Mouse (Mus musculus) thymus, postnatal 0 days (tissue): ENCODE results near the gene Rab3ip. TPM values are rescaled to one million over a fixed set of nuclear protein-coding genes. Genes with fewer than 3 reads are reported as not detected.

Experiments
- DNase-seq: peaks from one replicate; pipeline ENCODE4 v3.0.0-alpha.2; 2015; ENCODE audit warnings: low spot score
- polyA plus RNA-seq: library from polyadenylated mRNA; unstranded; fragments of >200 nt; fragmentation: Nextera tagmentation; extraction: Ambion mirVana; gene quantifications from 2 replicates; pipeline ENCODE4 v1.2.1, GENCODE M21; 2015

Gene Rab3ip
- polyA plus RNA-seq, 1 experiment from 2014 or later, result 22.5 TPM

DNA sequence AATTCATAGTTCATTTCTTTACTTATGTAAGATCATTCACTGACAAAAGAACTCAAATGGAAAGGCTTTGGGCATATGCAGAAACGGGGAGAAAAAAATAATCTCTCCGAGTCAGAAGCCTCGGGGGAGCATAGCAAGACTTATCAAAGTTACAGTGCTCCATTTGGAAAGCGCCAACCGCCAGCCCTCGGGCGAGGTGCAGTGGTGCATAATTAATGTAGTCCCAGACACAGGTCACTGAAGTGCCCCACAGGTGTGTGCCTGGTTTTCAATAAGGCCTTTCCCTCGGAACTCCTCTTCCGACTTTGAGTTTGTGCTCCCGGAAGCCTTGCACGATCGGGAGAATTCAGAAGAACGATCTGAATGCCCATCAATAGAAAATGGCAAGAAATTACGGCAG is 11.6 kb upstream of the Rab3ip start:
- no peak for DNase-seq

DNA sequence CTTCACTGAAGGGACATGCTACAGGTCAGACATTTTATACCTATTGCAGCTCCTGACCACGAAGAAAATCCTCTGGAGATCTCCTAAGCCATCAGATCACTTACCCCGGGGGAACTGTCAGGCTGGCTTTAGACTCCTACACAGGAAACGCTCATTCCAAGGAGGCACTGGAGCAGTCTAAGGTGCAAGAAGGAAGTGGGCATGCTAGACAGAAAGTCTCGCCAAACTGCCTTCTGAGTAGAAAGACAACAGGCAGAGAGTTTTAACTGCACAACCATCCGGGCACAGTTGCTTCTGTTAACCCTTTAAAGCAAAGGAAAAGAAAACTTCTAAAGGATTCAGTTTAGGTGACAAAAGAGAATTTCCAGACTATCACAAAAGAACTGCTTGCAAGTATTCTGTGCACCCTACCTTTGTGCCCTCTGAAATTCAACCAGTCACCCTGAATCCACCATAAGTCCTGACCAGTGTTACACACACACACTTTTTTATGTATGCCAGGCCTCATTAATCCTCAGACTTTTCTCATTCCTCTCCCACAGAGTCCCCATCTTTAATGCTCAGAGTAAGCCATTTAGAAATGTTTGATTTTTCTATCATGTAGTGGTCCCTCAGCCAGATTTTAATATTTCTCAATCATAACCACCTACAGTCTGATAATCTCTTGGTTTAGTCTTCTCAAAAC is 7.4 kb upstream of the Rab3ip start:
- DNase-seq, result no peak

DNA sequence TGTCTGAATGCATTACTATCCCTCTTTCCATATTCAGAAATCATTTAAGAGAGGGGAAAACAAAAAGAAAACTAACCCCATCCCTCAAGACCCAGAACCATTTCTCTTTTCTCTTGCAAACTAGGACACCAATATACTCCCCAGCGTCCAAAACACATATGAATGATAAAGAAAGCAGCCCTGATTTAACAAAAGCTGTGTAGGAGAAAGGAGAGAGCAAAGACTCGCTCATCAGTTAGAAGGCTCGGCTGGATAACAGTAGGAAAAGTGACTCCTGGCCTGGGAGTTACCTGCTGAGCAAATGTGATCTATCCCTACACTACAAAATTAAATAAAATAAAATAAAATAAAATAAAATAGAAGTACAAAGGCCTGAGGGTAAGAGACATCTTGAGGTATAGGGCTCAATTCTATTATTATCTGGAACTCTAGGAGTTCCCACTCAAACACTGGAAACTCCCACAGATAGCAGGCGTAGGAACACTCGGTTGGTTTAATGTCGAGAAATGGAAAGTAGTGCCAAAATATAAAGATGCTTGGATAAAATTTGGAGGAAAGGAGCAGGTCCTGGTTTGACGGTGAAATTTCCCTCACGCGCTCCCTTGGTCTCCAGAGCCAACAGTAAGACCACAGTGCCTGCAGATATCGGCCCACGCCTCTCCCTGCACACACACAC is 6.1 kb upstream of the Rab3ip start:
- DNase-seq, result no peak

DNA sequence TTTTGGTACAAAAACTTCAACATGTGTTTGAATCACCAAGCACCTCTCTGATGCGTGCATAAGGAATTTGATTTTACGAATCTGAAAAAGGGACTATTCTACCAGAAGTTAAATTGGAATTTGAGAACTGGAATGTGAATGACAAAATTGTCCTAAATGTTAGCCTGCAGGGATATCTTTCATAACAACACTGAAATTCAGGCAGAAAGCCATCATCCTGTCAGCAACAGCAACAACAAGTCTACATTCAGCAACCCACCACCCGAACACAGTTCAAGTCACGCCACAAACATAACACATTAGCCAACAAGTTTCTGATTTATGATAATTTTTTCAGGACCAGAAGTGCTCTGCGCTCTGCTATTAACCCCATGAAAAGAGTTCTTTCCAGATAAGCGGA is 4.6 kb upstream of the Rab3ip start:
- no peak for DNase-seq

DNA sequence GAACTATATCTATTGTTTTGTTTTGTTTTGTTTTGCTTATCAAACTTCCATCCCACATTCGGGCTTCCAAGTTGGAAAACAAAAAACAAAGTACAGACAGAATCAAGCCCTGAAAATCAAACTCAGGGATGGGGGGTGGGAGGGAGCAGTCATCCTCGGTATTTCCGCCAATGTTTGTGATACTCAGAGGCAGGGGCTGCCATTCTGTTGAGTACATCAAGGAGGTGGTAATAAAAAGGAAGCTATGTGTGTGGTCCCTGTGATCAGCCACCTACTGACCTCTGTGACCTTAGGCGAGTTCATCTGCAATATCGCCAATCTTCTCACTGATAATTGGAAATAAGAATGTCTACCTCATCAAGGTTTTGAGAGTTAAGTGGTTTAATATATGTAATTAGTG is 317 bp upstream of the Rab3ip start:
- peak; percentile 12 for DNase-seq

GRCm38 (mm10) chr10:116949111-116950008 is 1.2 kb downstream of the Rab3ip start:
- DNase-seq, result no peak

- DNase-seq, result no peak
Measured at GRCm38 (mm10) chr10:116948414-116948813, 2.2 kb downstream of the Rab3ip start.

GRCm38 (mm10) chr10:116944940-116945339 is 5.6 kb downstream of the Rab3ip start:
- no peak for DNase-seq

DNA sequence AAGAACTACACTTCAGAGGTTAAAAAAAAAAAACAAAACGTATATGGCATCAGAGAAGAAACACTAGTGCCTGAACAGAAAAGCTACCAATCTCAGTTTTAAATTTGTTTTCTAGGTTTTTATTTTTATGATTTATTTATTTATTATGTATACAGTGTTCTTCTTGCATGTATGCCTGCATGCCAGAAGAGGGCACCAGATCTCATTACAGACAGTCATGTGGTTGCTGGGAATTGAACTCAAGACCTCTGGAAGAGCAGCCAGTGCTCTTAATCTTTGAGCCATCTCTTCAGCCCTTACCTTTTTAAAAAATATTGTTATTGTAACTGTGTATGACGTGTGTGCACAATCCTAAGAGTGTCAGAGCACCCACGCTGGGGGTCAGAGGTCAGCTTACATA is 6.4 kb downstream of the Rab3ip start:
- DNase-seq, result no peak

DNA sequence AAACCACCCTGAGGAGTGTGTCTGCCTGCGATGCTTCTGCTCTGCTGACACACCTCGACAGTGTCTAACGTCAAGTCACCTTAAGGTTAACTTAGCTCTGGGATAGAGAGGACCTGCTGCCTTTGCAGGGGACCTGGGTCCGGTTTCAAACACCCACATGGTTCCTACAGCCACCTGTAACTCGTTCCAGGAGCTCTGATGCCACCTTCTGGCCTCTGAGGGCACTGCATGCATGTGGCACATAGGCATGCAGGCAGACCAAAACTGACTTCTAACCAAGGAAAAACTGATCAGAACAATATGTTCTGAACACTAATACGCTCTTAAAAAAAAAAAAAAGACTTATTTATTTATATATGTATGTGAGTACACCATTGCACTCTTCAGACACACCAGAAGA is 7.5 kb downstream of the Rab3ip start:
- no peak for DNase-seq

DNA sequence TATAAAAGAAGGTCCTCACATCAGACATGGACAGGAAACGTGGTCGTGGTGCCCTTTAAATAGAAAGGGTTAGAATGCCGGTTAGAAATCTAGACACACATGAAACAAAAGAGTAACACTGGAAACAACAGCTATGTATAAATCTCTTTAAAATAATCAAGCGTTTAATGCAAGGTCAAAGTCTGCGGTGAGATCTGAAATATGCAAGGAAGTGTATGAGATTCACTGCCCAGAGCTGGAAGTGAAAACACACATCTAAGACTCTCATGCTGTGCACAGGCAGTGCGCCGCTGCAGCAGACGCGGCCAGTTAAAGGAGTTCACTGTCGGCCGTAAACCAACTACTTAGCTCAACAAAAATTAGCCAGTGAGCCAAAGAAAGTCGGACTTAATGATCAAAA is 15.5 kb downstream of the Rab3ip start:
- DNase-seq, result no peak

DNA sequence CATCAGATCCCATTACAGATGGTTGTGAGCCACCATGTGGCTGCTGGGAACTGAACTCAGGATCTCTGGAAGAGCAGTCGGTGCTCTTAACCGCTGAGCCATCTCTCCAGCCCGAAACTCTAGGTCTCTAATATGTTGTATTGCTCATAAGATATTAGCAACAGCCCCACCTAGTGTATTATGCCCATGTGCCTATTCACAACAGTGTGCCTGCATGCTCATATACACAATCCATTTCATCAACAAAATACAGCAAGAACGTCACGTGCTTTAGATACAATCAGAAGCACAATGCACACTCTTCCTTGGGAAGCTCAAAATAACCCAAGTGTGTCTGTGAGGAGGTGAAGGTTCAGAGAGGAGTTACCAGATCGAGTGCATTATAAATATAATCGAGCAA is 16.8 kb downstream of the Rab3ip start:
- DNase-seq, result no peak

DNA sequence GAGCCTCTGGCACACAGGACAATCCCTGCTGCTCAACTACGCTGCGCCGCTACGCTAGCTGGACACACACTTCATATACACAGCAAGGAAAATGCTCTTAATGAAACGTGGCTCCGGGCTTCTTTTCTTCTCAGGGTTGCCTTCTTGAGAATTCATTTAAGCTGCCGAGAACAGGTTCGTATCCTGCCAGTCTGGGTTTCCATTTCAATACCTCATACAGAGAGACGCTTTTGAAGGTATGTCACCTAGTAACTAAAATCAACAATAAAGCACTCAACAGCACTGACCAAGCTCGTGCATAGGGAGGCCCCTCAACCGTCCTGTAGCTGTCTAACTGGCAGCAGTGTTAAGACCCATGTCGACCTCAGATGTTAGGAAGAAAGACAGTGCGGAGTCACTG is 18.2 kb downstream of the Rab3ip start:
- DNase-seq, result no peak

DNA sequence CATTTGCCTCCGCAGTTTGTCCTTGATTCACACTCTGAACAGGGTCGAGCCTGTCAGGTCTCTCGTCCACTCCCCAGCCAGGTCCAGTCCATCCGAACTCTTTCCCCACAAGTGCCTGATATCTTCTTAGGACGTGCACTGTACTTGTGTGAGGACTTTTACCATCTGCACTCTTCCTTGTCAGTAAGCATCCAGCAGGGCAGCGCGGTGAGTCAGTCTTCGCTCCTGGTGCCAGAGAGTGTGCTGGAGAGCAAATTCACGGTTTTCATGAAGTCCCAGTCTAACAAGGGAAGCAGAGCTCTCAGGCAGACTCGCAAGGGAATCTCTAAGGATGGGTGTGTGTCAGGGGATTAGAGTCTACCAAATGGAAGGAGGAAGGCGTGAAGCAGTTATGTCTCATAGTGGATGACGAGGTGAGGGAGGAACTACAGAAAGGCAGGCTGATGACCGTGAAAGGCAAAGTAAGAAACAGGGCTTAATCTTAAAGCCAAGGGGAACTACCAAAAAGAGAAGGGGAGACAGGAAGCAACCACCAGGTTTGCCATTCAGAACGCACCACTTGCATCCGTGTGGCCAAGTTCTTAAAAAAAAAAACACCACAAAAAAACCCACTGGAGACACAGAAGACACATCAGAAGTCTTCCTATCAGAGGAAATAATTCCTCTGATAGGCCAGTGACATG is 18.9 kb downstream of the Rab3ip start:
- DNase-seq, result no peak

DNA sequence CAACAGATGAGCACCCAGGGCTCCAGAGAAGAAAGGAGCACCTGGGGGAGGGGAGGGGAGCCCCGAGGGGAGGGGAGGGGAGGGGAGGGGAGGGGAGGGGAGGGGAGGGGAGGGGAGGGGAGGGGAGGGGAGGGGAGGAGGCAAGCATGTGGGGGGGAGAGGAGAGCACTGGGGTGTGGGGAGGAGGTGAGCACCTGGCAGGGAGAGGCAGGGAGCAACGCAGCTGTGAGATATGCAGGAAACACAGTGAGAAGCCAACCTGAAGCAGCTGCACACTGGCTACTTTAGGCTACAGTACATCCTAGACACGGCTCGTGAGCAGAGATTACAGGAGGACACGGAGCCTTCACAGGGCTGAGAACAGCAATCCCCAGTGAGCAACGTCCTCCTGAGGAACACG is 19.6 kb downstream of the Rab3ip start:
- peak; percentile 81 for DNase-seq

GRCm38 (mm10) chr10:116930506-116930905 is 20.1 kb downstream of the Rab3ip start:
- DNase-seq, result peak; percentile 75

DNA sequence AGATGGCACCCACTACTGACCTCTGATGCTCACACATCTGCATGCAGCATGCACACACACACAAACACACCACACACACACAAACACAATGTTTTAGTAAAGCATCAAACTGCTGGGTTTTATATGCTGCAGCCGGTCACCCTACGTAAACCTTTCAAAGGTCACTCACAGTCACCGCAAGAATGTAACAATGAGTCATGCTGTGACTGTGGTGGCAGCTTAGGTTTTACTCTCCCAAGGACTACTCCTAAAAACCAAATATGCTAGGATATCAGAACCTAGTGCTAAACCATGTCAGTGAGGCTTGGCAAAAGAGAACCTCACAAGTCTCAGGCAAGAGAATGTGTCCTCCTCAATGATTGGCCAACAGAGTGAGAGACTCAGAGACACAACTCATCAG is 21.7 kb downstream of the Rab3ip start:
- no peak for DNase-seq

- DNase-seq, result no peak
Measured at GRCm38 (mm10) chr10:116926428-116927113, 24.0 kb downstream of the Rab3ip start.

GRCm38 (mm10) chr10:116923651-116924495 is 26.7 kb downstream of the Rab3ip start:
- no peak for DNase-seq

DNA sequence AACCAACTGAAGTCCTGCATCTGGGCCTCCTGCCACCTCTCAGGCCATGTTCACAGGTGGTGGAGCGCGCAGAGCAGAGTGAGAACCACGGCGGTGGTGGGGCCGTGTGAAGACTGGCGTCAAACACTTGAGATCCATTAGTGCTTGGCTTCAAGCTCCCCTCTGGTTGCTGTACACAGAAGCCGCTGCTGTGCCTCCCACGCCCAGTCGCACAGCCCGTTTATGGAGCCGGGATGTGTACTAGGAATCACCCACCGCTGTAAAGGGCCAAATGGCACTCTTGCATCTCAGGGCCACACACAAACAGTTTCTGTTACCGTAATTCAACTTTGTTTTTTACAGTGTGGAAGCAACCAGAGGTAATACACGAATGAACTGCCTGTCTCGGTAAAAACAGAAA is 28.4 kb downstream of the Rab3ip start:
- DNase-seq, result no peak
